Mouse (Mus musculus) CH12.LX (cell line): Measurements from ENCODE around the gene Zcchc10. TPM values are rescaled to one million over a fixed set of nuclear protein-coding genes. Genes with fewer than 3 reads are reported as not detected.

Experiments
- DNase-seq: peaks from one replicate; pipeline ENCODE4 v3.0.0-alpha.2; 2013; ENCODE audit errors: extremely low read depth
- H3K27ac ChIP-seq: 2 replicates; pipeline ENCODE4 v1.5.1; 2012; ENCODE audit warnings: low read depth, mild to moderate bottlenecking, control low read depth, moderate library complexity; ENCODE audit not compliant: insufficient read depth
- H3K27me3 ChIP-seq: replicated peaks from 2 replicates; pipeline ENCODE3; 2012; ENCODE audit warnings: inconsistent platforms
- H3K36me3 ChIP-seq, 2 experiments: replicated peaks in 1 of 2; 2 replicates each; pipeline versions ENCODE3 to v1.6.1; 2012; ENCODE audit warnings: inconsistent platforms in 1 of 2, low read length in 1 of 2, mild to moderate bottlenecking in 1 of 2, mixed read lengths in 1 of 2, moderate library complexity in 1 of 2; ENCODE audit not compliant: control insufficient read depth in 1 of 2, insufficient read depth in 1 of 2
- H3K4me1 ChIP-seq, 2 experiments: 2 replicates each; pipeline ENCODE4 v1.6.1; 2012; ENCODE audit warnings: inconsistent platforms in 1 of 2, moderate library complexity in 1 of 2; ENCODE audit not compliant: insufficient read depth in 2 of 2, control insufficient read depth in 1 of 2
- H3K4me2 ChIP-seq: 2 replicates; pipeline ENCODE4 v1.6.1; 2012; ENCODE audit warnings: low read depth, mild to moderate bottlenecking, control low read depth; ENCODE audit not compliant: poor library complexity, insufficient read depth, severe bottlenecking
- H3K4me3 ChIP-seq, 3 experiments: fragments of 150-350 bp in 1 of 3; sonication (generic) in 1 of 3; replicated peaks in 1 of 3; 2 replicates each; pipeline versions ENCODE3 to v1.5.1; 2011 to 2012; ENCODE audit warnings: low read depth in 2 of 3, low read length in 2 of 3, mild to moderate bottlenecking in 2 of 3, moderate library complexity in 2 of 3, control low read depth in 1 of 3, improper control_type of control experiment in 1 of 3, inconsistent platforms in 1 of 3, mixed read lengths in 1 of 3; ENCODE audit not compliant: poor library complexity in 1 of 3
- H3K79me2 ChIP-seq: replicated peaks from 2 replicates; pipeline ENCODE4 v1.6.1; 2012; ENCODE audit warnings: mild to moderate bottlenecking, moderate library complexity; ENCODE audit not compliant: control insufficient read depth, poor library complexity, insufficient read depth, severe bottlenecking; ENCODE audit errors: extremely low read depth
- H3K9ac ChIP-seq: 2 replicates; pipeline ENCODE4 v1.6.1; 2012; ENCODE audit warnings: low read depth, mild to moderate bottlenecking, control low read depth, moderate library complexity; ENCODE audit not compliant: insufficient read depth
- H3K9me3 ChIP-seq: replicated peaks from 2 replicates; pipeline ENCODE3; 2012; ENCODE audit warnings: low read length, inconsistent platforms, mixed read lengths
- BHLHE40 ChIP-seq: IDR thresholded peaks from 2 replicates; pipeline ENCODE4 v1.6.1; 2011; ENCODE audit warnings: mild to moderate bottlenecking, low read depth, low read length, improper control_type of control experiment
- CHD1 ChIP-seq: IDR thresholded peaks from 2 replicates; pipeline ENCODE4 v1.6.1; 2012; ENCODE audit warnings: low read depth, low read length, improper control_type of control experiment, inconsistent platforms
- CHD2 ChIP-seq: IDR thresholded peaks from 2 replicates; pipeline ENCODE4 v1.6.1; 2011; ENCODE audit warnings: low read length, improper control_type of control experiment
- CTCF ChIP-seq, 2 experiments: IDR thresholded peaks in 1 of 2; conservative IDR thresholded peaks in 1 of 2; 2 replicates each; pipeline ENCODE4 v1.5.1; 2011 to 2012; ENCODE audit warnings: low read depth in 2 of 2, low read length in 2 of 2, improper control_type of control experiment in 1 of 2, inconsistent platforms in 1 of 2, mild to moderate bottlenecking in 1 of 2, moderate library complexity in 1 of 2
- E2F4 ChIP-seq: IDR thresholded peaks from 2 replicates; pipeline ENCODE4 v1.6.1; 2011; ENCODE audit warnings: low read depth, low read length, improper control_type of control experiment; ENCODE audit not compliant: insufficient replicate concordance
- ELF1 ChIP-seq: IDR thresholded peaks from 2 replicates; pipeline ENCODE4 v1.6.1; 2014; ENCODE audit warnings: low read depth, mild to moderate bottlenecking, inconsistent platforms, low read length, improper control_type of control experiment
- EP300 ChIP-seq: IDR thresholded peaks from 2 replicates; pipeline ENCODE4 v1.6.1; 2011; ENCODE audit warnings: low read length, improper control_type of control experiment
- ETS1 ChIP-seq: conservative IDR thresholded peaks from 2 replicates; pipeline ENCODE4 v1.6.1; 2012; ENCODE audit warnings: low read depth, mild to moderate bottlenecking, inconsistent platforms, low read length, improper control_type of control experiment, moderate library complexity
- GABPA ChIP-seq: IDR thresholded peaks from 2 replicates; pipeline ENCODE4 v1.6.1; 2012; ENCODE audit warnings: low read depth, low read length, improper control_type of control experiment, inconsistent platforms; ENCODE audit not compliant: insufficient replicate concordance
- HCFC1 ChIP-seq: IDR thresholded peaks from 2 replicates; pipeline ENCODE4 v1.6.1; 2012; ENCODE audit warnings: low read depth, mild to moderate bottlenecking, inconsistent platforms, low read length, improper control_type of control experiment
- IRF4 ChIP-seq: IDR thresholded peaks from 2 replicates; pipeline ENCODE4 v1.6.1; 2014; ENCODE audit warnings: low read depth, mild to moderate bottlenecking, inconsistent platforms, low read length, improper control_type of control experiment
- JUN ChIP-seq: IDR thresholded peaks from 2 replicates; pipeline ENCODE4 v1.6.1; 2011; ENCODE audit warnings: low read depth, mild to moderate bottlenecking, low read length, improper control_type of control experiment, moderate library complexity; ENCODE audit not compliant: insufficient read depth
- JUND ChIP-seq: conservative IDR thresholded peaks from 2 replicates; pipeline ENCODE4 v1.6.1; 2011; ENCODE audit warnings: low read depth, low read length, improper control_type of control experiment
- KAT2A ChIP-seq: IDR thresholded peaks from 2 replicates; pipeline ENCODE4 v1.6.1; 2012; ENCODE audit warnings: low read length, improper control_type of control experiment, inconsistent platforms; ENCODE audit not compliant: insufficient replicate concordance
- MAFK ChIP-seq: IDR thresholded peaks from 2 replicates; pipeline ENCODE4 v1.6.1; 2011; ENCODE audit warnings: low read length, improper control_type of control experiment; ENCODE audit not compliant: insufficient replicate concordance
- MAX ChIP-seq: IDR thresholded peaks from 2 replicates; pipeline ENCODE4 v1.6.1; 2011; ENCODE audit warnings: low read length, improper control_type of control experiment
- MAZ ChIP-seq: IDR thresholded peaks from 2 replicates; pipeline ENCODE4 v1.6.1; 2012; ENCODE audit warnings: low read depth, mild to moderate bottlenecking, inconsistent platforms, low read length, improper control_type of control experiment, moderate library complexity
- MEF2A ChIP-seq: IDR thresholded peaks from 2 replicates; pipeline ENCODE4 v1.6.1; 2014; ENCODE audit warnings: low read depth, mild to moderate bottlenecking, inconsistent platforms, low read length, improper control_type of control experiment, borderline replicate concordance
- MXI1 ChIP-seq: IDR thresholded peaks from 2 replicates; pipeline ENCODE4 v1.6.1; 2011; ENCODE audit warnings: mild to moderate bottlenecking, low read depth, low read length, improper control_type of control experiment
- MYC ChIP-seq: IDR thresholded peaks from 2 replicates; pipeline ENCODE4 v1.6.1; 2011; ENCODE audit warnings: low read depth, mild to moderate bottlenecking, improper control_type of control experiment, low read length
- NELFE ChIP-seq: IDR thresholded peaks from 2 replicates; pipeline ENCODE4 v1.6.1; 2011; ENCODE audit warnings: low read depth, low read length, improper control_type of control experiment
- NRF1 ChIP-seq: IDR thresholded peaks from 2 replicates; pipeline ENCODE4 v1.6.1; 2014; ENCODE audit warnings: low read depth, mild to moderate bottlenecking, inconsistent platforms, low read length, improper control_type of control experiment, moderate library complexity
- PAX5 ChIP-seq: IDR thresholded peaks from 2 replicates; pipeline ENCODE4 v1.6.1; 2012; ENCODE audit warnings: low read length, inconsistent platforms, mixed read lengths
- POLR2A ChIP-seq: IDR thresholded peaks from 2 replicates; pipeline ENCODE4 v1.6.1; 2011; ENCODE audit warnings: low read depth, mild to moderate bottlenecking, improper control_type of control experiment, low read length
- POLR2AphosphoS2 ChIP-seq: IDR thresholded peaks from 2 replicates; pipeline ENCODE4 v1.6.1; 2011; ENCODE audit warnings: low read depth, low read length, improper control_type of control experiment
- RAD21 ChIP-seq: IDR thresholded peaks from 2 replicates; pipeline ENCODE4 v1.6.1; 2011; ENCODE audit warnings: low read depth, mild to moderate bottlenecking, low read length, improper control_type of control experiment, moderate library complexity
- RCOR1 ChIP-seq: conservative IDR thresholded peaks from 2 replicates; pipeline ENCODE4 v1.6.1; 2012; ENCODE audit warnings: low read depth, mild to moderate bottlenecking, inconsistent platforms, low read length, improper control_type of control experiment
- SIN3A ChIP-seq: IDR thresholded peaks from 2 replicates; pipeline ENCODE4 v1.6.1; 2012; ENCODE audit warnings: low read length, improper control_type of control experiment, inconsistent platforms
- SMC3 ChIP-seq: IDR thresholded peaks from 2 replicates; pipeline ENCODE4 v1.6.1; 2011; ENCODE audit warnings: low read depth, low read length, improper control_type of control experiment
- TBP ChIP-seq: conservative IDR thresholded peaks from 2 replicates; pipeline ENCODE4 v1.6.1; 2011; ENCODE audit warnings: low read depth, low read length, improper control_type of control experiment
- TCF12 ChIP-seq: IDR thresholded peaks from 2 replicates; pipeline ENCODE4 v1.6.1; 2014; ENCODE audit warnings: low read depth, mild to moderate bottlenecking, inconsistent platforms, low read length, improper control_type of control experiment
- UBTF ChIP-seq: IDR thresholded peaks from 2 replicates; pipeline ENCODE4 v1.6.1; 2012; ENCODE audit warnings: low read depth, mild to moderate bottlenecking, inconsistent platforms, low read length, improper control_type of control experiment, moderate library complexity
- USF1 ChIP-seq: IDR thresholded peaks from 2 replicates; pipeline ENCODE4 v1.6.1; 2014; ENCODE audit warnings: low read depth, mild to moderate bottlenecking, inconsistent platforms, low read length, improper control_type of control experiment
- USF2 ChIP-seq: conservative IDR thresholded peaks from 2 replicates; pipeline ENCODE4 v1.6.1; 2011; ENCODE audit warnings: low read depth, low read length, improper control_type of control experiment
- ZC3H11A ChIP-seq: IDR thresholded peaks from 2 replicates; pipeline ENCODE4 v1.6.1; 2012; ENCODE audit warnings: low read depth, mild to moderate bottlenecking, inconsistent platforms, low read length, improper control_type of control experiment
- ZKSCAN1 ChIP-seq: IDR thresholded peaks from 2 replicates; pipeline ENCODE4 v1.6.1; 2012; ENCODE audit warnings: low read depth, inconsistent platforms, low read length, improper control_type of control experiment, borderline replicate concordance
- ZMIZ1 ChIP-seq: IDR thresholded peaks from 2 replicates; pipeline ENCODE4 v1.6.1; 2012; ENCODE audit warnings: low read depth, mild to moderate bottlenecking, inconsistent platforms, low read length, improper control_type of control experiment
- ZNF384 ChIP-seq: IDR thresholded peaks from 2 replicates; pipeline ENCODE4 v1.6.1; 2012; ENCODE audit warnings: low read depth, low read length, improper control_type of control experiment, inconsistent platforms
- dilution Hi-C: fragments of 300-500 bp; cut with MboI; formaldehyde crosslinking; loops from 2 replicates; pipeline ENCODE4 v1.14.3; 2020; ENCODE audit warnings: low sequenced_read_pairs; ENCODE audit not compliant: extremely low pct_unique_long_range_greater_than_20kb, extremely low pct_ligation_motif_present
- in situ Hi-C: fragments of 300-500 bp; cut with MboI; formaldehyde crosslinking; loops from 3 replicates; pipeline ENCODE4 v1.14.3; 2019; ENCODE audit warnings: low sequenced_read_pairs, low pct_ligation_motif_present, low pct_unique_long_range_greater_than_20kb, mixed read lengths
- polyA plus RNA-seq: library from polyadenylated mRNA; unstranded; fragments of >175 nt; gene quantifications from 2 replicates; pipeline ENCODE4 v1.2.1, GENCODE M21; 2012; ENCODE audit warnings: low read depth; ENCODE audit not compliant: insufficient read length
- total RNA-seq, 2 experiments: library from RNA; depleted of rRNA; stranded (reverse); fragments of 300-350 nt in 1 of 2; fragments of >200 nt in 1 of 2; gene quantifications; 2 replicates each; pipeline ENCODE4 v1.2.3; 2012 to 2014

Gene Zcchc10
- total and polyA plus RNA-seq, 3 experiments: 4.9 to 72.4 (median 24.3) TPM

DNA sequence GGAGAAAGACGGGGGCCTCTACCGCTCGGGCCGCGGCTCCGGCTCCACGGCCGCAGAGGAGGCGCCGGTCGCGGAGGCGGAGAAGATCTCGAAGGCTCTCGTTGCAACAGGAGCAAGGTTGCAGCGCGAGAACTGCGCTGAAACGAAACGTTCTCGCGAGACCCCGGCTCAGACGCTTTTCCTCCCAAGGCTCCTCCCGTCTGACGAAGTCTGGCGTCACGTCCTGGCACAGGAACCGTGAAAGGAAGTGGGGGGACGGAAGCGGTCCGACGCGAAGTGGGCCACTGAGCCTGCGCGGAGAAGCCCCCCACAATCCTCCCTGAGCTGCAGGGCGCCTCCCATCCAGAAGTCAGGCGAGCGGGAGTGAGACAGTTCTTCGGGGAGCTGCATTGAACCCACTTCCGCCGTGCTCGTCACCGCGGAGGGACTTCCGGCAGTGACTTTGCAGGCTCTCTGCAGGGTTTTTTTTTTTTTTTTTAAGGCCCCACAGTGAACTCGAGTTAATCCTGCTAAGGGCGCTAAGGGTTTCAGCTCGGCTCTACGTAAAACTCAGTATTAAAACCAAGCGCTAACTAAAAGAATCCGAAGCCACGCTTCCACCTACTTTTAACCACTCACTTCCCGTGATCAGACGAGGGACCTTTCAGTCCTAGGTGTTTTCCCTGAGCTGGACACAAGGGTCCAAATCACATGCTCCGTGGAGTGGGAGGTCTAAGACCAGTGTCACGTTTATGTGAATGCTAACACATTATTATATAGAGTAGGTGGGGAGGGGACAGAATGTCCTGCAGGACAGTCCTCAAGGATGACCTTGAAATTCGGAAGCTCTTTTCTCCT lies 23.9 kb upstream of the Zcchc10 start, which contains the start of gene Hspa4:
Gene Hspa4, minus strand, starts transcription at position 128 of the 837 bp plus-strand sequence.
- Histone ChIP-seq H3K27me3 (no peaks in the 10 kb centered on the region), H3K4me2 (peak within 1 kb of the TSS; percentile 75)
- dilution Hi-C loops: no loop called here
- TF ChIP-seq KAT2A (peak; percentile 79; the same call in 1 of the 2 replicates), MXI1 (no peak), CTCF (conservative IDR thresholded peaks at IDR 0.05 in 1 of 2, IDR thresholded peaks at IDR 0.05 in 1 of 2; ENCODE audit: low read depth in 2 of 2, low read length in 2 of 2) (no peak), NELFE (peak; percentile 80), UBTF (no peak; the same call in 1 of the 2 replicates), CHD2 (peak; percentile 100), BHLHE40 (no peak; the same call in 1 of the 2 replicates), ELF1 (peak; percentile 96), USF1 (no peak; the same call in 1 of the 2 replicates), NRF1 (peak; percentile 96), POLR2AphosphoS2 (no peak; the same call in none of the 2 replicates), IRF4 (peak; percentile 55; the same call in 1 of the 2 replicates), ZC3H11A (no peak), MEF2A (no peak), ZNF384 (peak; percentile 98), CHD1 (no peak; the same call in 1 of the 2 replicates), MAFK (0 out of 2 replicates have a peak, but pooled peaks have one; percentile 14), SIN3A (no peak; the same call in 1 of the 2 replicates), POLR2A (peak; percentile 93), ETS1 (no peak), MAZ (0 out of 2 replicates have a peak, but pooled peaks have one; percentile 82), USF2 (no peak), MYC (peak; percentile 92), ZKSCAN1 (no peak), MAX (no peak; the same call in 1 of the 2 replicates), EP300 (0 out of 2 replicates have a peak, but pooled peaks have one; percentile 11), GABPA (no peak; the same call in 1 of the 2 replicates), JUND (no peak), JUN (no peak), E2F4 (peak; percentile 70; the same call in 1 of the 2 replicates), ZMIZ1 (peak; percentile 97), RCOR1 (no peak), RAD21 (no peak), HCFC1 (peak; percentile 90), PAX5 (no peak), TCF12 (peak; percentile 93), TBP (peak; percentile 87), SMC3 (no peak)
- TF ChIP-seq, all 38 proteins: peak for 17
- Histone ChIP-seq H3K4me1 (peaks cover 3 to 38% of the 10 kb centered on the region in 2 experiments), H3K27ac (peak within 1 kb of the TSS; percentile 94), H3K9ac (peak within 1 kb of the TSS; percentile 99), H3K79me2 (peaks cover 46% of the 10 kb centered on the region), H3K36me3 (peaks cover 0 to 29% of the 10 kb centered on the region in 2 experiments), H3K4me3 (peak within 1 kb of the TSS; percentile 91 to 95 (median 93)), H3K9me3 (no peaks in the 10 kb centered on the region)
- DNase-seq: peak; percentile 100
- in situ Hi-C loops: no loop called here
